Mouse (Mus musculus) layer of hippocampus, postnatal 10 days (tissue): ENCODE data around the gene Chdh. TPM values are rescaled to one million over a fixed set of nuclear protein-coding genes. Genes with fewer than 3 reads are reported as not detected.

Source experiments
- DNase-seq, 2 experiments: peaks; one replicate each; pipeline ENCODE4 v3.0.0; 2021; ENCODE audit warnings: low spot score in 2 of 2
- microRNA-seq, 2 experiments: library from miRNA; unstranded; fragments of <30 nt; microRNA quantifications; one replicate each; pipeline ENCODE4 v1.2.0; 2021
- total RNA-seq, 2 experiments: library from RNA; stranded (reverse); gene quantifications; 2 replicates each; pipeline ENCODE4 v1.2.3; 2021

Gene Chdh
- total RNA-seq, 2 experiments from 2014 or later = 0.40 to 0.80 TPM

DNA sequence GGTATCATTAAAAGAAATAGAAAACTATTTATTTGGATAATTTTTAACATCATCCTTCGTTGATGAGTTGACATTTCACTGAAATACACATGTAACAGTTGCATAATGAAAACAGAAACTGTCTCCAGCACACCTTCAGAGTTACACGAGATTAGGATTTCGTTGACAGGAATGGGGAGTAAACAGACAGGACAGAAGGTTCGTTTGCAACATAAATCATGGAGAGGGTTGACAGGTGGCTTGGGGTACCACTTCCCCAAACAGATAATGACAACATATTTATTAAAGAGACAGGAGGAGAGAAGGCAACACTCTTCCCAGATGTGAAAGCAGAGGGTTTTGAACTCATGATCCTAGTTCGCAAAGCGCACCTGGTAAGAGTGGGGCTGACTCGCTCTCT lies 46.1 kb downstream of the Chdh start:
- no peak for DNase-seq

- DNase-seq = peak; percentile 60 to 70
These were observed 47.4 kb downstream of the Chdh start for GRCm38 (mm10) chr14:30056031-30056766.

GRCm38 (mm10) chr14:30064864-30065263 lies 56.0 kb downstream of the Chdh start:
- DNase-seq = no peak

- DNase-seq = no peak
These were observed 57.9 kb downstream of the Chdh start for GRCm38 (mm10) chr14:30066752-30067151.

DNA sequence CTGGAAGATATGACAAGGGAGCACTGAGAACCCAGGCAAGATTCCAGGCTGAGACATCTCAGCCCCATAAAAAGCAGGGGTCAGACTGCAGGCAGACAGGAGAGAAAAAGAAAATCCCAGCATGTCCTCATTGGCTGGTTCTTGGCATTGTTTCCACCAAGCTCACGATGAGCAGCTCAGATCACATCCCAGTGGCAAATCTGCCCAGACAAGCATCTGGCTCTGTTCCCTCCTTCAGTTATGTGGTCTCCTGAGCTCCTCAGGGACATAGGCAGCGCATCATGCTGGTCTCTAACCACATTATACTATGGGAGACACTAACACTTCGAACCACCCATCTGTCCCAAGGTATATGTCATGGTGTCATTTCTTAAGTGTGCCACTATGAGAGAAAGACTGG lies 59.7 kb downstream of the Chdh start:
- DNase-seq = no peak

DNA sequence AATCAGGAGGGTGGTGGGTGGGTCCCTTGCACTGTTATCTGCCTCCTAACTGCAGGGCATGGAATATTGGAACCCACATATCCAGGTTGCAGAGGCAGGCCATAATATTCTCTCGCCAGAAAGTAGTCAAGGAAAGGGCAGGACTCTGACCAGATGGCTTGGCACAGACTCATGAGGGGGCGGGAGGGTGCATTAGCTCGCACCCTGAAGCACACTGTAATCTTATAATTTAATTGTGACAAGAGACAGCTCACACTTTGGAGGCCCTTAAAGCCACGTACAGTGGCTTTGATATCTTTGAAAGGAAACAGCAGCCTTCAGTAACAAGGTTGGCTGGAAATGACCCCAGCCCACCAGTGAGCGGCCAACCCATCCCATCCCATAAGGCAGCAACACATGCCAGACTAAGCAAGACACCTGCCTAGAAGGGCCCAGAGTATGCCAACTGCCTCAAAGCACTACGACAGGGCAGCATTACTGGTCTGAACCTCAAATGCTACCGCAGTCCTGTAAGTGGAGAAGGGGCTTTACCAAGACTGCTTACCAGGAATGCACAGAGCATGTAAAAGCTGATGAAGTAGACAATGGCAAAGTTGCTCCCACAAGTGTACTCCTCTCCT lies 66.6 kb downstream of the Chdh start:
- no peak for DNase-seq

GRCm38 (mm10) chr14:30078115-30078808 lies 69.4 kb downstream of the Chdh start:
- DNase-seq = no peak

GRCm38 (mm10) chr14:30079729-30080128 lies 70.9 kb downstream of the Chdh start:
- no peak for DNase-seq

Small RNA genes lying within 50 kb of the gene (microRNA-seq; reads per million reads assigned to microRNA genes)
- 0.59 to 0.67 reads per million in 2 experiments for gene Mir6947

Other genes with a start within 250 kb of the Chdh start
- gene Selenok, start 40.7 kb upstream of the Chdh start, total RNA-seq = 100 to 1,000 TPM; 129 to 141 TPM
- 10 to 100 TPM; 67.3 to 71.7 TPM for gene Actr8, start 30.7 kb upstream of the Chdh start, total RNA-seq
- under 1 TPM; 0.42 to 0.75 TPM for gene Il17rb, start 127 bp upstream of the Chdh start, total RNA-seq